Mouse (Mus musculus) liver, adult 2 months (tissue): ENCODE results near the gene Tekt1.

ENCODE experiments used
- CTCF ChIP-seq: fragments of 200-500 bp; IDR thresholded peaks from 2 replicates; pipeline ENCODE4 v1.5.1; 2011; ENCODE audit warnings: low read depth, low read length, control low read depth
- POLR2A ChIP-seq: fragments of 200-500 bp; IDR thresholded peaks from 2 replicates; pipeline ENCODE4 v1.6.1; 2011; ENCODE audit warnings: low read length, control low read depth; ENCODE audit not compliant: insufficient read depth; ENCODE audit errors: extremely low read depth

- TF ChIP-seq CTCF: no peak
- TF ChIP-seq POLR2A: no peak
These were observed 51.8 kb downstream of the Tekt1 start for GRCm38 (mm10) chr11:72310491-72310890.
